Mouse (Mus musculus) liver, embryonic 14.5 days (tissue): ENCODE measurements at regions not wholly inside any gene's neighbourhood (a gene's known extent, or its start where the extent isn't known, plus 50 kb on each side); places are given as distances from the start of the nearest gene placed in this dataset.

Source experiments
- CTCF ChIP-seq: IDR thresholded peaks from 2 replicates; pipeline ENCODE4 v1.5.1; 2016; ENCODE audit warnings: antibody characterized with exemption, low read depth, control low read depth
- EP300 ChIP-seq: IDR thresholded peaks from 2 replicates; pipeline ENCODE4 v1.6.1; 2016; ENCODE audit warnings: antibody characterized with exemption, low read depth

DNA sequence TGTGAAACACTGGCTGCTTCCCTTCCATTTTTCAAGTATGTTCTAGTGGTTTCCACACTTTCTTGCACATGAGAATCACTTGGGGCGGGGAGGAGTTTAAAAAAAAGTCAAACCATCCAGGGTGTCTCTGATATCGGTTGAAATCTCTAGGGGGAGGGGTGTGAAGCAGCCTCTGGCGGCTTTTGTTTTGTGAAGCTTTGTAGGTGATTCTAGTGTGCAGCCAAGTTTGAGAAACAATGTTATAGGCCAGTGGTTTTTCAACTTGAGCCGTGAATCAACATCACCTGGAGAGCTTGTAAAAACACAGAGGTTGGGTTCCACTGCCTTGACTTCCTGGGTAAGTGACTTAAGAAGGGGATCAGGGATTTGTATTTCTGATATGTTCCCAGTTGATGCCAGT lies 227.3 kb downstream of the Igsf11 start:
- TF ChIP-seq CTCF = no peak
- no peak for TF ChIP-seq EP300
